Mouse (Mus musculus) adrenal gland, postnatal 14 days (tissue): ENCODE measurements around the gene Tnfsf13. TPM values are rescaled to one million over a fixed set of nuclear protein-coding genes. Genes with fewer than 3 reads are reported as not detected.

ENCODE experiments used
- DNase-seq: peaks from one replicate; pipeline ENCODE4 v3.0.0; 2021; ENCODE audit warnings: mixed read lengths
- total RNA-seq: library from RNA; stranded (reverse); gene quantifications from 2 replicates; pipeline ENCODE4 v1.2.3, GENCODE M21; 2021

Tnfsf13 gene
- total RNA-seq, 1 experiment from 2014 or later: 2.7 TPM

GRCm38 (mm10) chr11:69680136-69680855 lies 5.3 kb downstream of the Tnfsf13 start:
- DNase-seq: peak; percentile 18

GRCm38 (mm10) chr11:69679144-69679543 lies 6.4 kb downstream of the Tnfsf13 start:
- DNase-seq: no peak

GRCm38 (mm10) chr11:69672211-69672706 lies 13.3 kb downstream of the Tnfsf13 start, which contains the start of gene Eif4a1:
Eif4a1 (minus strand) TSS chr11:69672423.
- DNase-seq: peak; percentile 99

GRCm38 (mm10) chr11:69671726-69672124 lies 13.9 kb downstream of the Tnfsf13 start:
- DNase-seq: no peak

DNA sequence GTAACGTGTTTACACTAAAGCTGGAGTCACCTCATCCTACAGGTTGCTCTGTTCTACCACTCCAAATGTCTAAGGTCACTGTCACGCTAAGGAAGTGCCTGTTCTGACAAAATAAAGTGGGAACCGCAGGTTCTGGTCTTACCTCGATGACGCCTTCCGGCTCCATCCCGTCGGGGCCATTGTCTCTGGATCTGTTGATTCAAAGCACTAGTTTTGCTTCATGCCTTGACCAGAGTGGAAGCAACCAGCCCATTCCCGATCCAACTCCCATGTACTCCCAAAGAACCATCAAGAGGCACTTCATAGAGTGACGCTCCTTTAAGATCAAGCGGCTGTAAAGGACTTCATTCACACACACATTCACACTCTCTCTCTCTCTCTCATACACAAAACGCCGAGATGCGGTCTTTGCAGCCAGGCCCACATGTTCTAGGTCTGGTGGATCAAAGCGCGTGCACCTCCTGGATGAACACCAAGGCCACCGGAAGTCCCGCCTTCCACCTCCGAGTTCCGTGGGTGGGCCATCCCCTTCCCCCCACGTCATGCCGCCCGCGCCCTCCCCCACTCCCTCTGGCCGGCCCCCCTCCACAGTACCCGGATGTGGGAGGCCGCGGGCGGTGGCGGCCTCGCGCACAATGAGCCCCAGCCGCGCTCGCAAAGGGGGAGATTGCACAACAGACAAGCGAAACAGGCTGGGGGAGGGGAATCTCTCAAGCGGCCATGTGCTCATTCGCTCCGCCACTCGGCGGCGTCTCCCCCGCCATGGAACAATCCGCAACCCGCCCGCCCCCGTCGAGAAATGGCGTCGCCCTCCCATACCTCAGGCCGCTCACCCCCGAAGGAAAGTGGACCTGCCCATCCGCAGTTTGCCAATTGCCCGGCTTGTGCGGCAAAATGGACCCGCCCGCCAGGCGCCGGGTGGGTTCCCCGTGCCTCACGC lies 14.5 kb downstream of the Tnfsf13 start:
- peak; percentile 99 for DNase-seq

DNA sequence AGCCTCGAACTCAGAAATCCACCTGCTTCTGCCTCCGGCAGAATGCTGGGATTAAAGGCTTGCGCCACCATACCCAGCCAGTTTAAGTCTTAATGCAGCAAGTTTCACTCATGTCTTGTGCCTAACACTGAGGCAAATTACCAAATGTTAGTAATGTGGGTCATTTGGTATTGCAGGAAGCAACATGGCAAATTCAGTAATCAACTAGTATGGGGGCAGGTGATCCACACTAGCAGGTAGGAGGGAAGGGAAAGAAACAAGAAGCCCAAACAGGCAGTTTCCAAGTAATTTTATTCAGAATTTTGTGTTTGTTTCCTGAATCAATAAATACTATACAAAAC lies 18.9 kb downstream of the Tnfsf13 start:
- DNase-seq: no peak

- peak; percentile 73 for DNase-seq
Observed at GRCm38 (mm10) chr11:69665961-69666664, 19.5 kb downstream of the Tnfsf13 start, which contains the start of gene Cd68. Cd68 (minus strand) TSS chr11:69666153.

DNA sequence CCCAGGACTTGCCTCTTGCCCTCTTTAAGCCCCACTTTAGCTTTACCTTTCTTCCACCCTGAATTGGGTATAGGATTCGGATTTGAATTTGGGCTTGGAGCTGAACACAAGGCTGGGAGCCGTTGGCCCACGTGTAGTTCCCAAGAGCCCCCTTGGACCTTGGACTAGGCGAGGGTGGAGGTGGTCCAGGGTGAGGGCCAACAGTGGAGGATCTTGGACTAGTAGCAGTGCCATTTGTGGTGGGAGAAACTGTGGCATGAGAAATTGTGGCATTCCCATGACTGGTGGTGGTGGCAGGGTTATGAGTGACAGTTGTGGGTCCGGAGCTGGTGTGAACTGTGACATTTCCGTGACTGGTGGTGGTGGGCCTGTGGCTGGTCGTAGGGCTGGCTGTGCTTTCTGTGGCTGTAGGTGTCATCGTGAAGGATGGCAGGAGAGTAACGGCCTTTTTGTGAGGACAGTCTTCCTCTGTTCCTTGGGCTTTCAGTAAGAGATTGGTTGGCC lies 20.1 kb downstream of the Tnfsf13 start:
- no peak for DNase-seq

GRCm38 (mm10) chr11:69664841-69665240 lies 20.7 kb downstream of the Tnfsf13 start:
- no peak for DNase-seq

GRCm38 (mm10) chr11:69663795-69664194 lies 21.8 kb downstream of the Tnfsf13 start:
- DNase-seq: peak; percentile 83

- no peak for DNase-seq
Observed at GRCm38 (mm10) chr11:69662967-69663671, 22.5 kb downstream of the Tnfsf13 start.

GRCm38 (mm10) chr11:69662213-69662966 lies 23.2 kb downstream of the Tnfsf13 start, which contains the start of gene Mpdu1:
Mpdu1 (minus strand) TSS chr11:69662642.
- DNase-seq: peak; percentile 97

DNA sequence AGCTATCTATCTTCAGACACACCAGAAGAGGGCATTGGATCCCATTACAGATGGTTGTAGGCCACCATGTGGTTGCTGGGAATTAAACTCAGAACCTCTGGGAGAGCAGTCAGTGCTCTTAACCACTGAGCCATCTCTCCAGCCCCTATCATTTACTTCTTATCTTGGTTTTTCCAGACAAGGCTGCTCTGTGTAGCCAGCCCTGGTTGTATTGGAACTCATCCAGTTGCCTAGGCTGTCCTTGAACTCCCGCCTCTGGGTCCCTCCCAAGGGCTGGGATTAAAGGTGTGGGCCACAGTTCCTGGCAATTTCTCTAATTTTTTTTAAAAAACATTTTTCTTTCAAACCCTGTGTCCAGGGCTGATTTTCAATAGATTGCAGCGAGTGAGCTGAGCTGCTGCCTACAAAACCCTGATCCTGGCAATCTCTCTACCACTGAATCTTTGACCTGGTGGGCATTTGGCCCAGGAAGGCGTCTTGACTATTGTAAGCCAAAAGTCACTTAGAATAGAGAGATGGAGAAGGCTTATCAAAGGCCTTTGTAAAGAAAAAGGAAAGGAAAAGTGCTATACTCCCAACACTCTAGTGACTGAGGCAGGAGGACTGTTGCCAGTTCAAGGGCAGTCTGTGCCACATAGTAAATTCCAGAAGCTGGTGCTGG lies 24.2 kb downstream of the Tnfsf13 start:
- peak; percentile 67 for DNase-seq

DNA sequence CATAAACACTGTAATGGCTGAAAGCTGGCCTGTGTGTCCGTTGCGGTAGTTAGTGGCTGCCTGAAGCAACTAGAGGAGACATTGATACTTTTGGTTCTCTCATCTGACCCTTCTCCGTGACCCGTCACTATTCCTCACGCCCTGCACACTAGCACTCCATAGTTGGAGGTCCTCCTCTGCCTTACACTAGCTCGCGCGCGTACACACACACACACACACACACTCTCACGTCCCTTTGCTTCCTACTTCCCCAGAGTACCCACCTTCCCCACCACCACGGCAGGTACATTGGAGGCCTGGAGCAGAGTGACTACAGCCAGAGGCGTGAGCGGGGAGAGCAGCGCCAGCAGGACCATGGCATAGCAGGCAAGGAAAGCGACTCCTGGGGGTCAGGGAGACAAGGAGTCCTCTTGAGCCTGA lies 28.1 kb downstream of the Tnfsf13 start:
- DNase-seq: no peak

- peak; percentile 66 for DNase-seq
Observed at GRCm38 (mm10) chr11:69656617-69657461, 28.7 kb downstream of the Tnfsf13 start.

DNA sequence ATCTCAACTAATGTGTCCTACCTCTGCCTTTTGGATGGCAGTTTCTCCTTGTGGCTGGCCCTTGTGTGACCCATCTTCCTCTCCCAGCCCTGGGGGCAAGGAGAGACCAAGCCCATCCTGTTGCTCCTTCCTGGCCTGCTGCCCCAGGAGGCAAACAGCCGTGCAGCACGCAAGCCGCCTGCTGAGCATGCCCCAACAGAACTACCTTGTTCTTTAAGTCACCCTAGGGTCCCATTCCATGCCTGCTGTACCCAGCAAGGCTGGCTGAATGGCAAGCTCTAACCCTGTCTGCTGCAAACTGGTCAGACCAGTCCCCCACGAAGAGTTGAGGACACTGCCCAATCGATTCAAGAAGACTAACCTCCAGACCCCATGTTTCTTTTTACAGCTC lies 29.5 kb downstream of the Tnfsf13 start:
- DNase-seq: no peak

DNA sequence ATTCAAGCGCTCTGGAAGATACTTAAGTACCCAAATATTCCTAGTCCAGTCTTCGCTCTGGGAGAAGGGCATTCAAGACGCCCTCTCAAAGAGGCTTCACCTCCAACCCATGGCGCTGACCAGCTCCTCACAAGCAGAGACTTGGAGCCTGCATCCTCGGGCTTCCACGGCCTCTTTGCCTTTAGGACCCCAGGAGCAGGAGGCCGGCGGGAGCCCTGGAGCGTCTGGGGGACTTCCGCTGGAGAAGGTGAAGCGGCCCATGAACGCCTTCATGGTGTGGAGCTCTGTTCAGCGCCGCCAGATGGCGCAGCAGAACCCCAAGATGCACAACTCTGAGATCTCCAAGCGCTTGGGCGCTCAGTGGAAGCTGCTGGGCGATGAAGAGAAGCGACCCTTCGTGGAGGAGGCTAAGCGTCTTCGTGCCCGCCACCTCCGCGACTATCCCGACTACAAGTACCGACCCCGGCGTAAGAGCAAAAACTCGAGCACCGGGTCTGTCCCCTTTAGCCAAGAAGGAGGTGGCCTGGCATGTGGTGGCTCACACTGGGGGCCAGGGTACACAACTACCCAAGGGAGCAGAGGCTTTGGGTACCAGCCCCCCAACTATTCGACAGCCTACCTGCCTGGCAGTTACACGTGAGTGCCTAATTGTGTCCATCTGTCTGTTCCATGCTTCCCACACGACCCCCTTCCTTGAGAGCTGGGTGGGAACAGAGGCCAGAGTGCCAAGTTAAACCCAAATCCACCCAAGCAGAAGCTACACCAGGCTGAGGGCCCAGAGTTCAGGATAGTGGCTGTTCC lies 30.1 kb downstream of the Tnfsf13 start, which contains the start of gene Sox15:
Gene Sox15 (plus strand): TSS at position 51 of the 801 bp plus-strand sequence.
- DNase-seq: peak; percentile 77

DNA sequence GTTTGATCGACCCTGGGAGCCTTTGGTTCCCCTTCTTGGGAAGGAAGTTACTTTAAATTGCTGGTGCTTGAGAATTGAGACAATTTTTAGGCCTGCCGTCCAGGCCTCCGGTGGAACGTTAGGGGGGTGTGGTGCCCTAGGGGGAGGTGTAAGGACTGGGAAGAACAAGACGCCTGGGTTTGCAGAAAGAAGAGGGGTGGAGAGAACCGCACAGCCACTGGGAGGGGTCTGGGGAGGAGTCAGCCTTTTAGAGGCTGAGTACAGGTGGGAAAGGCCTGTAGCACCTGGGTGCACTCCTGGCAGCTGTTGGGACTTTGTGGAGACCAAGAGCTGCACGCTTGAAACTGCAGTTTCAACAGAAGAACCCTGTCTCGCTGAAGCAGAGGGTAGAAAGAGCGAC lies 30.8 kb downstream of the Tnfsf13 start:
- no peak for DNase-seq
